Mouse (Mus musculus) right cerebral cortex, postnatal 36 days (tissue): ENCODE measurements at regions not wholly inside any gene's neighbourhood (a gene's known extent, or its start where the extent isn't known, plus 50 kb on each side); places are given as distances from the start of the nearest gene placed in this dataset.

Experiments
- DNase-seq, 2 experiments: peaks; one replicate each; pipeline ENCODE4 v3.0.0; 2022; ENCODE audit warnings: low spot score in 2 of 2, mixed read lengths in 1 of 2

DNA sequence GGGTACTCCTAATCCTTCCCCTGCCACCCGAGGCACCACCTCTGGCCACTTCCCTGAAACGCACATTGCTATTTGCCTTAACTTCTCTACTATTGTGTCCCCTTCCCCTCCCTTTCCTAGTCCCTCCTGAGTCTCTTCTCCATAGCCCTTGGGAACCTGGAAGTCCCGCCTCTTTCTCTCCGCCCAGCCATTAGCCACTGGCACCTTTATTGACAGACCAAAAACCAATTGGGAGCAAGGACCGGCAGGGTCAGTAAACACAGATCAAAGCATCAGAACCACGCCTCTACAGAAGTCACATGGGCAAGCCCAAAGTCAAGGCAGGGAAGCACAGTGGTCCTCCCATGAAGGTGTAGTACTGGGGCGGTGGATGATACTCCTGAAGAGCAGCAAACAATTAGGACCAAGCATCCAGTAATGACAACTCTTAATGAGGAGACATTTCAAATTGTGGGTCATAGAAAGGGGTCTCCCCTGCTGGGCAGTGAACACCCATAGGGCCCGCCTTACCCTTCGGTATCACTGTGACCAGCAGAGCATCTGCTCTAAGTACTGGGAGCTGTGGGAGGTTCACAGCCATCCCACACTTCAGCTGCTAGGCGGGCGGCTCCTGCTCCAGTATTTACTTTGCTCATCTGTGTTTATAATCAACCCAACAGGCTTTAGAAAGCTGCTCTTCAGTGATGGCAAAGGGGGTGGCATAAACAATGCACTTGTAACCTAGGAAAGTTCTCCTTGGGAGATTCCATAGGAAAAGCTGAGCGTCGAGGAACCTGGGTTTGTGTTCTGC lies 226.5 kb upstream of the Mphosph6 start:
- peak; percentile 50 to 65 for DNase-seq

DNA sequence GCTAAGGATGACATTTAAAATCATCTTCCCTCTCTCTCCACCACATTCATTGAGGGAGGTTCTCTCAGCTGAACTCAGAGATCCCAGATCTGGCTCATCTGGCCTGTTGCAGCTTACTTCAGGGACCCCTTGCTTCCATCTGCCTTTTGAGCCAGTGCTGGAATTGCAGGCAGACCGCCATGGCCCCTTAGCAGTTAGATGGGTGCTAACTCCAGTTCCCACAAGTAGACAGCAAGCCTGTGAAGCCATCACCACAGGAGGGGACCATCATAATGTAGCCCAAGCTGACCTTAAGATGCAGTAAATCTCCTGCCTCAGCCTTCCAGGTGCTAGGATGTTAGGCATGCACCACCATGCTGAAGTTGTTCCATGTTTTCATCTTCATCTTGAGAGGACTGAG lies 221.7 kb upstream of the Mphosph6 start:
- no peak for DNase-seq

DNA sequence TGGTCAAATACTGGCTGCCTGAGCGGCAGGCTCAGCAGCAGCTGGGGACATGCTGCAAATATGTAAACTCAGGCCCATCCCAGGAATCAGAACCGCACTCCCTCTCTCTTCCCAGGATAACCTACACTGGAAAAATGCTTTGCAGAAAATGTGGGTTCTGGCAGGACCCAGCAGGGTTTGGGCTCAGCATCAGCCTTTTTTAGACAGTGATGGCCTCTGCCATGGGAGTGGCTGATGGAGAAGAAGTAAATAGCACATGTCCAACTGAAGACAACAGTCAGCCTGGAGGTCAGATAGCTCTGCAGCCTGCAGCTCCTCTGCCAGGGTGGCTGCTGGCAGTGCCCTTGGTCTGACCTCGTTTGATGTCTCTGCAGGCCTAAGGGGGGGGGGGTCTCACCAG lies 220.2 kb upstream of the Mphosph6 start:
- no peak for DNase-seq

DNA sequence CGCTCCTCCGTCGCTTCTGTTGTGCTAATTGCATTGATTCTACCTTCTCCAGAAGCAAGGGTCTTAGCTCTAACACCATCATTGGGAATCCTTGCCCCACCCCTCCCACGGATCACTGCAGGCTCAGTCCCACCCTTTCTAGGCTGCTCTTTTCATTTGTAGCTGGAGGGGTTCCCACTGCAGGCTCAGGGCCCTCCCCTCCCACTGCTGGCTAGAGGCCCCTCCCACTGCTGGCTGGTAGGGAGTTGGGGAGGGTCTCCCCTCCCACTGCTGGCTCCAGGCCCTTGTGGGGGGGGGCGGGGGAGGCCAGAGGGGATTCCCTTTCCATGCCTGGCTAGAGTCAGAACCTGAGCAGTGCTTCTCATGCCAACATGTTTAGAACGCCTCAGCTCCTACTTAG lies 215.5 kb upstream of the Mphosph6 start:
- no peak for DNase-seq

DNA sequence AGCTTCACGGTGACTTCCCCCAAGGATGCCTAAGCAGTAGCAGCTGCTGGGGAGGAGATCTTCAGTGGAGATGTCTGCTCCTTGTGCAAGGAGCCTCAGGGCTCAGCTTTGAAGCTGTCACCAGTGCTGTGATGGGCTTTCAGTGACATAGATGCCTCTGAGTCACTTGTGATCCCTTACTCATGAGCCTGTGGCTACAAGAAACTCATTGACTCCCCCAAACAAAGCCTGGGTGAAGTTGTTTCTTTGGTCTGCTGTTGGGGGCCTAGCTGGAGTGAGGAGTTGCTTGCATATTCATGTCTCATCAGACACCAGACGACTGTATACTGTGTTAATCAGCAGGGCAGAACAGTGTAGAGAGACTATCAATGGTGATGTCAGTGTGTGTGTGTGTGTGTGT lies 203.4 kb upstream of the Mphosph6 start:
- DNase-seq: no peak

DNA sequence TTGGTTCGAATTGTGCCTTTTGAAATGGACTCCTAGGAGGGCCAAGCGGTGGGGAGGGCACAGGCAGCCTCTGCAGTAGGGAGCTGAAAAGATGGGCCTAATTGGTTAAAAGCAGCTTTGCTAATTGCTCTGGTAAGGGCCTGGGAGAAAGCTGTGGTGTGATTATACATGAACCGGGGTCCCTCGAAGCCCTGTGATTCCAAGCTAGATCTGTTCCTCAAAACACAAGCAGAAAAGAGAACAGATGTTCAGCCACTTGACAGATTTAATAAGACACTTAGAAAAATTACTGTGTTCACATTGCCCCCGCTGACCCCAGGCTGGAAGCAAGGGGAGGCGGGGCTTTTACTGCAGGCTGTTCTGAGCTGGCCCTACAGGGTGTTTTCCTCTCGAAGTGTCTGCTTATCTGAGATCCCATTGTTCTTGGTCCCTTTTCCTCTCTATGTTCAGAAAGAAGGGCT lies 202.7 kb upstream of the Mphosph6 start:
- DNase-seq: no peak

DNA sequence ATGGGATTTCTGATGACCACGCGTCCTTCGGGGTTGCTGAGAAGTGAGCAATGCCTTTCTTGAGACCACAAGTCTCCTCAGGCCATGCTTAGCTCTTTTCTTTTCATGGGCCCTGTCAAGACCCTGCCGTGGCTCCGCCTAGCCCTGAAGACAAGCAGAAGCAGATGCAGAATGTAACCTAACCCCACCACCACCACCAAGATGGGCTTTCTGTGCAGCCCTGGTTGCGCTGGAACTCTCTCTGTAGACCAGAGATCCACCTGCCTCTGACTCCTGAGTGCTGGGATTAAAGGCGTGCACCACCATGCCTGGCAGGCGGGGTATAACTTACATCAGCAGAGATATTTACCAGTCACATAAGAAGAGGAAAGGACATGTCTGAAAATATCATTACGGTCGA lies 199.4 kb upstream of the Mphosph6 start:
- no peak for DNase-seq

DNA sequence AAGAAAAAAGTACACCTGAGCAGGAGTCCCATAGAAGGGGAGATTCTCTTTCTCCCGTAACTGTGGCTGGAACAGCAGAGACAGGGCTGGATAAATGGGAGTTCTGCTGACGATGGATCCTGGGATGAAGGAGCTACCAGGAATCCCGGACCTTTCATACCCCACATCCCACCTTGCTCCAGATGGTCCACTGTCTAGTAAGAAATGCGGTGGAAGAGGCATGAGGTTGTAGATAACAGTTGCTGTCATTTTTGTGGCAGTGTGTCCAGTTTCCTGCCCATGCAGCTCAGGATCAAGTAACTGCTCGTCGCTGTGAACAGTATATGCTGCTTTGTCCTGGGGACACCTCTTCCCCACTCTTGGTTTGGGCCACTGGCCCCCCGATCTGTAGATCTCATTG lies 190.1 kb upstream of the Mphosph6 start:
- no peak for DNase-seq

DNA sequence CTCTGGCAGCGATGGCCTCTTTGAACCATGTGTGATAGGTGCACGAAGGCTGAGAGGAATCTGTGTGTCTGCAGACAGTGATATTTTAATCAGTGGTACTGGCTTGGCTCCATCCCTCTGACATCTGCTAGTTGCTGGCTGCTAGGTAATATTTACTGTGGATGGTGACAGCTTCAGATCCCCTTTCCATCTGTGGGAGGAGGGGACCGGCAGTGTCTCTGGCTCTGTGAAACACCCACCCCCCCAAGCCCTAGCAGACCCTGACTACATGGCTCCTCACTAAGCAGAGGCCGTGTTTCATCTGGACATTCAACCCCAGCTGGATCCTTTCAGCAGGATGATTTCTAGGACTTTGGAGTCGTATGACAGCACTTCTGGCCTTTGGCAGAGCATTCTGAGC lies 187.0 kb upstream of the Mphosph6 start:
- no peak for DNase-seq

DNA sequence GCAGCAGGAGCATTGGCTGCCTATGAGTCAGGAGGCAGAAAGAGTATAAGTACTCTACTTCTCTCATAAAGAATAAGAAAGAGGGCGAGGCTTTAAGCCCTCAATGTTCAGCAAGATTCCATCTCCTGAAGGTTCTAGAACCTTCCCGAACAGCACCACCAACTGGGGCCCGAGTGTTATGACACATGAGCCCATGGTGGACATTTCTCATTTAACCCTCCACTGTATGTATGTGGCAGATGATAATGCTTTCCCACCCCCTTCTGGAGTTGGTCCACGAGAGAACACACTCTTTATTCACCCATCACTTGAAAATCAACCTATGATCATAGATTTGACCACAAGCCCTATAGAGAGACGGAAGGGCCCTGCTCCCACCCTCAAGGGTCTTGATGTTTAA lies 166.6 kb upstream of the Mphosph6 start:
- DNase-seq: no peak

DNA sequence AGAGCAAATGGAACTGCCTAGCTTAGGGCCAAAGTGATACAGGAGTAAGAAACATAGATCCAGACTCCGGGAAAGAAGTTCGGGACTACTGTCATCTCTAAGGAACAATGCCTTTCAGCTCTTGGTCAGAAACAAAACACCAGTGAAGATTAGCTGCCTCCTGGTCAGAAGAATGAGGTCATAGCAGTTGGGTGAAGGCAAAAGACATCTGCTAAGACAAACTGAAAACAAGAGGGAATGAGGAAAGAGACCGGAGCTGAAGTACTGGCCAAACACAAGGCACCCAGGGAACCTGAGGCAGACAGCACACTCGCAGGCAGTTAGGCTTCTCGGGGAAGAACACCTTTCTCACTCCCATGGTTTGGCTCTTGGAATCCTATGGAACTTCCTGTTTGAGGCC lies 164.8 kb upstream of the Mphosph6 start:
- no peak for DNase-seq

DNA sequence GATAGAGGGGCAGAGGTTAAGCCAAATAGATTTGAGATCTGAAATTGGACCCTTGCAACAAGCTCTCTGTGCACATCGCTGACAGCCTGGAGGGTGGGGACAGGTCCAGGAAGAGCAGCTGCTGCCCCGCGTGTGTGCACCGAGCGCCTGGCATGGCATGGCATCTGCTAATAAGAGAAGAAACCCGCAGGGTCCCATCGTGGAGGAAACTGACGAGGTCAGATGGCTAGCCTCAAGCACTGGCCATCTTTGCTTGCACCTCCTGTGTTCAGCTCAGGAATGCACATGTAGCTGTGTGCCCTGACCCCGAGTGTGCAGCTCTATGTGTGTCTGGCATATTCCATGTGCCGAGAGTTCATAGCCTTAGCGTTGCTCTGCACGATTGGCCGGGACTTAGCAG lies 161.7 kb upstream of the Mphosph6 start:
- DNase-seq: no peak

DNA sequence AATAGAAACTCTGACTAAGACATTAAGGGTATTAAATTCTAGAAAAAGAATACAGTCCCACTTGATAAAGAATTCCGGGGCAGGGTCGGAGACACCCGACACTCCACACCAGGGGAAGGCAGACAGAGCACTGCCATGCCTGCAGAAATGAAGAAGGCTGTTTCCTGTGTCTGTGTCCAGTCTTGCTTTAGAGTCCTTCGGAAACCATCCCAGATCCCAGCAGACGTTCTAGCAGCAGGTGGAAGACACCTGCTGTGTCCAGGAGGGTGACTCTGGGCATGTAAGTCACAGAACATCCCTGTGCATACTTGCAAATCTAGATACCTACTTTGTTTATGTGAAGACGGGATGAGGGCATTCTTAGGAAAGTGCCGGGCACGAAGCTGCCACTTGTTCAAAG lies 160.9 kb upstream of the Mphosph6 start:
- no peak for DNase-seq

DNA sequence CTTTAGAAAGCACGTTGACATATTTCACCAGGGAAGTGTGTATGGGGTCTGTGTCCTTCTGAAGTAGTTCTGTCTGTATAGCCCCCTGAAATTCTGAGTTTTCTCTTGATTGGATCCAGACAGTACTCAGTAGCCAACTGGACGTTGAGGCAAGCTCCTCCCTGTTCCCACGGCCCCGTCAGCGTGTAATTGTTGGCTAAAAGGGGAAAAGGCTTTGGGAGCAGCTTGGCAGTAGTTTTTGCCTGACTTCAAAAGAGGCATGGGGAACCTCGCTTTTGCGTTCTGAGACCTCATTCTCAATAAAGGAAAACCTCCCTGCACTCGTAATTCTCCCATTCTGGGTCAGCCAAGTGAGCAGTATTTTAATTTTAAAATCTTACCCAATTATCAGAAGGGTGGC lies 157.8 kb upstream of the Mphosph6 start:
- no peak for DNase-seq

DNA sequence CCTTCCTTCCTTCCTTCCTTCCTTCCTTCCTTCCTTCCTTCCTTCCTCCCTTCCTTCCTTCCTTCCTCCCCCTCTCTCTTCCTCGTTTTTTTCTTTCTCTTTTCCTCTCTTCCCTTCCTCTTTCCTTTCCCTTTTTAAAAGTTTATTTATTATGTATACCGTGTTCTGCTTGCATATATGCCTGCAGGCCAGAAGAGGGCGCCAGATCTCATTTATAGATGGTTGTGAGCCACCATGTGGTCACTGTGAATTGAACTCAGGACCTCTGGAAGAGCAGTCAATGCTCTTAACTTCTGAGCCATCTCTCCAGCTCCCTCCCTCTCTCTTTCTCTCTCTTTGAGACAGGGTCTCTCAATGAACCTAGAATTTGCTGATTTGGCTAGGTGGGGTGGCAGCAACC lies 157.2 kb upstream of the Mphosph6 start:
- no peak for DNase-seq

DNA sequence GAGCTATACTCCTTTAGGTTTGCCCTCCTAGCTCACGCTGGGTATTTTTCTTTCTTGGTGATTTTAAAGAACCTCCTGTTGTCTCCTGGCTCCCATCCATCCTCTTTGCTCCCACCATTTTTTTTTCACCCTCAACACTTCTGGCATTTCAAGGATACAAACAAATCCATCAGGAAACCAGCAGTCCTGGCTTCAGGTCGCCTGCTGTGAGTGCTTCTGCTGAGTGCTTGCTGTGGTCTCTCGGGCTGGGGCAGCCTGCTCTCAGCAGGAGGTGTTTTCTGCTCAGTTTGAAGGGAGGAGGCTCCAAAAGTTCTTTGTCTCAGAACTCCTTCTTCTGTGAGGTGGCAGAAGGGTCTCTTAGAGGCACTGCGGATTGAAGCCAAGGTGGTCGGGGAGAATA lies 149.9 kb upstream of the Mphosph6 start:
- no peak for DNase-seq

DNA sequence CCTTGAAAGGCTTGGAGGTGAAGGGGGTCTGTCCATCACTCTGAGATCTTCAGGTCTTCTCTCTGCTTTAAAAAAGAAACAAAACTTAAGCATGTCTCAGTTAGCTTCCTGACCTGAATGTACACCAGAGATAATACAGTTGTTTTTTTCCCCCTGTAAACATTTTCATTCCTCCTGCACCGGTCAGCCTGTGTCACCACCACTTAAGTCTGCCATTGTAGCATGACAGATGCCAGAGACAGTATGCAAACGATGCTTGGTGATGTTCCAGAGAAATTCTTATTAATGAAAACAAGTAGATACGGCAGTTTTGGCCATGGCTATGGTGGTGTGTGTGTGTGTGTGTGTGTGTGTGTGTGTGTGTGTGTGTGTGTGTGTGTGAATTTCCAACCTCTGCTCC lies 144.8 kb upstream of the Mphosph6 start:
- DNase-seq: no peak

DNA sequence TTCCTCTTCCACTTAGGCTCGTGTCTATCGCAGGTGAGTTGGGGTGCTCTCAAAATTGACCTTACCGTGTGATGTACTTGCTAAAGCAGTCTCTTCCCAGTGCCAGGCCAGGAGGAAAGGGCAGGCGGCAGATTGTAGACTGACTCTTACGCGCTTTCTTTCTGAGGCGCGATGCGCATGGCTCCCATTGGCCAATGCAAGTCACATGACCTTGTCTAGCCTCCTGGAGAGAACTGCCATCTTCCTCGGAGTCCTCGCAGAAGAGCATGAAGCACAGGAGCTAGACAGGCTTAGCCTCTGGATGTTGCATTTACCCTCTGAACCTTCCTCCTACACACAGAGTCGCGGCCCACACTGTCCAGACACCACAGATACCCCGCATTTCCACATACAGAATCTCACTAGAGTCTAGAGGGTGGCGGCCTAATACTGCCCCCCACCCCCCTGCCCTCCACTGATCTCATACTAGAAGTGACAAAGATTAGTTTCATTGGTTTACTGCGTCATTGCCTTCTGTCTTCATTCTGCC lies 132.9 kb upstream of the Mphosph6 start:
- DNase-seq: no peak

DNA sequence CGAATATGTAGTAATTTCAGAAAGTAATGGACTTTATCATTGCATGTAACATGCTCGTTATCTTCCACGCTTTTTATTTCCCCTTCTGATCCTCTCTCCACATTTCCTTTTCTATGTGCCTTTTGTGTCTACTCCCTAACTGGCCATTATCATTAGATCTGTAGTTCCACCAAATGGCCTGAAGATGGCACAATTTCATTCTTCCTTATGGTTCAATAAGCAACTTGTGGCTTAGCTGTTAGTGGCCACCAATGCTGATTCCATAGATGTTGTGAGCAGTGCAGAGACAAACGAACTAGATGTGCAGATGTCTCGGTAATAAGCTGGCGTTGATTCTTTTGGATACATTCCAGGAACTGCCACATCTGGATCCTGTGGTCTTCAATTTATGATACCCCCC lies 128.9 kb upstream of the Mphosph6 start:
- no peak for DNase-seq

DNA sequence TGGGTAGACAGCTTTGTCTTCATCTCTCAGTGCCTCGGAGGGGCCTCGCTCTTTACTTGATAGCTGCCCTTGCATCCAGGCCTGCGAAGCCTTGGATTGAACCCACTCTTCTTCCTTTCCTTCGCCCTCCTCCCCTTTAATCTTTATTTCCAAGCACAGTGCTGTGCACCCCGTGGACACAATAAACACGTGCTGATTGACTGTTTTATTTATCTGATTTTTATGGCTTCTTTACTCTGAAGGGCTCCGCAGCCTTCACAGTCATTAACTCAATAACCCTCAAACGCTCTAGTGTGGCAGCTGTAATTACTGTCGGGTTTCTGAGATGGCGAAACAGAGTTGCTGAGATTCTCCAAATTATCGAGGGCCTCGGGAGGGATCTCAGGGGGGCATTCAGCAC lies 127.9 kb upstream of the Mphosph6 start:
- DNase-seq: no peak

DNA sequence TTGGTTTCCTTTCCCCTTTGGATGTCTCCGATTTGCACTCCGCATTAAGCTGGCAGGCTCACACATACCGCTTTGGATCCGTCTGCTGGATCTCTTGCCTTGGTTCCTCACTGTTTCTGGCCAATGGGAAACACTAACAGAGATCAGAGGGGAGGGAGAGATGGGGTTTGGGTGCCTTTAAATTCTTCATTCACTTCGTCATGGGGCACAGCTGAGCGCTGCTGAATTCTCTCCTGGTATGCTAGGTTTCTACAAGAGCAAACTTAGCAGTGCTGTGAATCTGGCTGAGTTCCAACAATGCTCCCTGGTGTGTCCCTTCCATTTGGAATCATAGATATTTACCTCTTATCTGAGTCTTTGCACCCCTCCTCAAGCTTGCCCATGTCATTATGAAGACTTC lies 121.6 kb upstream of the Mphosph6 start:
- DNase-seq: no peak

DNA sequence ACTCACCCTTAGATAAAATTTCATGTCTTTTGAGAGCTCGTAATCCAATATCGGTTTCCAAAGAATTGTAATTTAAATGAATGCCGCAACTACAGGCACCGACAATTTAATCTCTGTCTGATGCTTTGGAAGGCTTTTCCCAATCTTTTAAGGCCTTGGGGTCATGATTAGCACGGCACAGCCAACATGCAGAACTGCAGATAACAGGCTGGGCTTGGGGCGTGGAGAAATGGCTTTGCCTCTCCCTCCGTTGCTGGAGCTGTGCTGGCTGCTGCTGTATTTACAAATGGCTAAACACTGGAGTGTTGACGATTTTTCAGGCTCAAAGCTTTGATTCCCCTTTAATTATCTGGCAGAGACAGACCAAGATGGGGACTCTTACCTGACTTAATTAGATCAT lies 101.3 kb upstream of the Mphosph6 start:
- no peak for DNase-seq

DNA sequence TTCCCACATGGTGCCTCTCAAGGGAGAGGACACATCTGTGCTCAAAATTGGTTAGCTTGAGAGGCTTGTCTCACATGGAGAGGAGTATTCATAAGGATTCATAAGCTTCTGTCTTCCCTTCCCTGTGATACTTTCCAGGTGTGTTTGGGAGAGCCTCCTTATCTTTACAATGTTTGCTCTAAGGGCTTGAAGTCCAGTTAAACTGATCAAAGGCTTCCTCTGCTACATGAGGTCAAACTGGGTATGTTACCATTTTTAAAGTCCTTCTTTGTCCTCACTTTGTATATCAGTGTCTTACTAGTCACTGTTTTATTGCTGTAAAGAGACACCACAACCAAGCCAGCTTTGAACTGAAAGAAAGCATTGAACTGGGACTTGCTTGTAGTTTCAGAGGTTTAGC lies 98.1 kb upstream of the Mphosph6 start:
- no peak for DNase-seq

DNA sequence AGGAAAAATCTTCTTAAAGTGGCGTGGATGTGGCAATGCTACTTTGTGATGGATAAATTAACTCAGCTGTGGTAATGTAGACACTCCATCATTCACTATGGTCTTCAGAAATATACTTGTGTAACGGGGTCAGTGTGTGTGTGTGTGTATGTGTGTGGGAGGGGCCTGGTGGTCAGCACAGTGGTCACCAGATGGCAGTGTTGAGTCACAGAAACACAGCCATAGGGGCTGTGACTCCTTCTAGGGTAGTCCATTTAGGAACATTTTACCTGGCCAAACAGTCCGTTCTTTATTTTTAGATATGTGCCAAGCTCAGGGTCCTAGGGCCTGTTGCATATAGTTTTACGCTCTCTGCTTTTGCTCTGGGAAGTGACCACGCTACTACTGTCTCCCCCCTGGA lies 96.3 kb upstream of the Mphosph6 start:
- DNase-seq: no peak
